Mouse (Mus musculus) ES-Bruce4 (cell line): ENCODE results near the gene Pwwp2a.

Experiments used
- CTCF ChIP-seq: IDR thresholded peaks from one replicate; pipeline ENCODE4 v1.8.1; 2011; ENCODE audit warnings: low read depth, low read length
- EP300 ChIP-seq: IDR thresholded peaks from 2 replicates; pipeline ENCODE4 v1.6.1; 2011; ENCODE audit warnings: low read depth, low read length; ENCODE audit not compliant: insufficient read depth
- POLR2A ChIP-seq: IDR thresholded peaks from one replicate; pipeline ENCODE4 v1.8.1; 2011; ENCODE audit warnings: low read length; ENCODE audit not compliant: insufficient read depth

GRCm38 (mm10) chr11:43766922-43767648, 85.3 kb downstream of the Pwwp2a start:
- TF ChIP-seq EP300: no peak
- TF ChIP-seq CTCF: peak; percentile 81
- no peak for TF ChIP-seq POLR2A
